Mouse (Mus musculus) hindbrain, postnatal 0 days (tissue): ENCODE measurements at regions not wholly inside any gene's neighbourhood (a gene's known extent, or its start where the extent isn't known, plus 50 kb on each side); places are given as distances from the start of the nearest gene placed in this dataset.
A peak's percentile ranks its signal among the peaks of the same experiment; 100 is the strongest.
"Not testable (repeated sequence)": the region's sequence is repeated elsewhere in the genome, so short reads cannot be mapped to it uniquely, and the experiment has no call there.

Source experiments
- ATAC-seq: fragments of 200-750 bp; cut with Nextera tagmentation; 2 replicates; pipeline ENCODE4 v1.8.0; 2017; ENCODE audit warnings: mild to moderate bottlenecking, moderate TSS enrichment, moderate library complexity
- DNase-seq: peaks from one replicate; pipeline ENCODE4 v3.0.0-alpha.2; 2015; ENCODE audit warnings: low spot score
- H3K27ac ChIP-seq: fragments of 300-500 bp; sonication (generic); 2 replicates; pipeline ENCODE4 v1.5.1; 2014; ENCODE audit warnings: mild to moderate bottlenecking
- H3K27me3 ChIP-seq: fragments of 300-500 bp; sonication (generic); 2 replicates; pipeline ENCODE4 v1.6.1; 2014; ENCODE audit warnings: low read length, mixed read lengths; ENCODE audit not compliant: insufficient read depth
- H3K36me3 ChIP-seq: fragments of 300-500 bp; sonication (generic); 2 replicates; pipeline ENCODE4 v1.6.1; 2014; ENCODE audit warnings: low read length, mixed read lengths; ENCODE audit not compliant: insufficient read depth
- H3K4me1 ChIP-seq: fragments of 300-500 bp; sonication (generic); 2 replicates; pipeline ENCODE4 v1.6.1; 2014; ENCODE audit warnings: antibody characterized with exemption, low read length, mixed read lengths; ENCODE audit not compliant: insufficient read depth
- H3K4me2 ChIP-seq: fragments of 300-500 bp; sonication (generic); 2 replicates; pipeline ENCODE4 v1.6.1; 2014; ENCODE audit warnings: low read depth, mild to moderate bottlenecking, low read length, moderate library complexity, mixed read lengths
- H3K4me3 ChIP-seq: fragments of 300-500 bp; sonication (generic); 2 replicates; pipeline ENCODE4 v1.5.1; 2014; ENCODE audit warnings: low read length
- H3K9ac ChIP-seq: fragments of 300-500 bp; sonication (generic); replicated peaks from 2 replicates; pipeline ENCODE4 v1.6.1; 2014; ENCODE audit warnings: mild to moderate bottlenecking, low read length, moderate library complexity, mixed read lengths
- H3K9me3 ChIP-seq: fragments of 300-500 bp; sonication (generic); 2 replicates; pipeline ENCODE4 v1.6.1; 2016; ENCODE audit warnings: low read length, mixed read lengths
- CTCF ChIP-seq: IDR thresholded peaks from 2 replicates; pipeline ENCODE4 v1.5.1; 2016; ENCODE audit warnings: antibody characterized with exemption, control low read depth, low read depth
- WGBS: fragments of 180-500 bp; shearing (Covaris S2); extraction: QIAGEN DNeasy Blood & Tissue Kit; methylation state at CpG from one replicate; pipeline ENCODE4 v1.1.7; 2014; 5-methylcytosine and 5-hydroxymethylcytosine counted together

DNA sequence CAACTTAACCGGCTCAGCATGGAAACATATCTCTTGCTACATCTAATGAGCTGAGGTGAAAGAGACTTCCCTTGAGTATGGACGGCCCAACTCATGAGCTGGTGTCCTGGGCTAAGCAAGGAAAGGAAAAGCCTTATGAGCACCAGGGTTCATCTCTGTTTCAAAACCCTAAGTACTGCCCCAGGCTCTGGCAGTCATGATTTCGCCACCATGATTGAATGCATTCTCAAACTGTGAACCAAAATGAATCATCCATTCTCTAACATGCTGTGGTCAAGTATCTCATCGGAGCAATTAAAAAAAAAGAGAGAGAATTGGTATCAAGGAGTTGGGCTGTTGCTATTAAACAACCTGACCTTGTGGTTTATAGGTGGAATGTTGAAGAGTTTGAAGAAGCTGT is 803.4 kb upstream of the Sox9 start:
- H3K27ac ChIP-seq, result no peak overlapping the region
- no peak overlapping the region for H3K4me2 ChIP-seq
- H3K36me3 ChIP-seq, result no peaks in the 10 kb centered on the region
- H3K27me3 ChIP-seq, result no peaks in the 10 kb centered on the region
- H3K9me3 ChIP-seq, result no peaks in the 10 kb centered on the region
- H3K9ac ChIP-seq, result no peak overlapping the region
- no peak for TF ChIP-seq CTCF
- DNase-seq, result no peak
- WGBS, result 87% methylated on average over 4 of the region's 4 CpGs
- H3K4me3 ChIP-seq, result no peak overlapping the region
- ATAC-seq, result no peak
- H3K4me1 ChIP-seq, result no peaks in the 10 kb centered on the region

DNA sequence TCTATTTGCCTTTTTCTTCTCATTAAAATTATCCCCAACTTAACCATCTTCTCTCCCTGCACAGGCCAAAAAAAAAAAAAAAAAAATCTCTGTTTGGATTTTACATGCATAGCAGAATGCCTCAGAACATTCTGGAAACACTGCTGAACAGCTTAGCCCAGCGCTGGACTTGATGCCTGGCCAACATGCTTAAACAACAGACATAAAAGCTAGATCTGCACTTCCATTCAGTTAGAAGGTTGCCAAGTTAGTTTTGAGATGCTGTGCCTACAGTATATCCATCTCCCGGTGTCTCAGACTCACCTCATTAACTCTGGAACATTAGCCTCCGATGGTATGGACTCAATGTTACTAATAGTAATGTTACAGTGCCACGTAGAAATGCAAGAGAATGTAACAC is 785.6 kb upstream of the Sox9 start:
- TF ChIP-seq CTCF, result no peak
- no peak overlapping the region for H3K4me2 ChIP-seq
- no peak for ATAC-seq
- no peaks in the 10 kb centered on the region for H3K27me3 ChIP-seq
- no peaks in the 10 kb centered on the region for H3K9me3 ChIP-seq
- no peak for DNase-seq
- WGBS, result 65% methylated on average over 4 of the region's 4 CpGs
- H3K4me3 ChIP-seq, result no peak overlapping the region
- H3K27ac ChIP-seq, result no peak overlapping the region
- no peaks in the 10 kb centered on the region; the same call in 1 of the 2 replicates for H3K4me1 ChIP-seq
- no peaks in the 10 kb centered on the region for H3K36me3 ChIP-seq
- no peak overlapping the region for H3K9ac ChIP-seq

DNA sequence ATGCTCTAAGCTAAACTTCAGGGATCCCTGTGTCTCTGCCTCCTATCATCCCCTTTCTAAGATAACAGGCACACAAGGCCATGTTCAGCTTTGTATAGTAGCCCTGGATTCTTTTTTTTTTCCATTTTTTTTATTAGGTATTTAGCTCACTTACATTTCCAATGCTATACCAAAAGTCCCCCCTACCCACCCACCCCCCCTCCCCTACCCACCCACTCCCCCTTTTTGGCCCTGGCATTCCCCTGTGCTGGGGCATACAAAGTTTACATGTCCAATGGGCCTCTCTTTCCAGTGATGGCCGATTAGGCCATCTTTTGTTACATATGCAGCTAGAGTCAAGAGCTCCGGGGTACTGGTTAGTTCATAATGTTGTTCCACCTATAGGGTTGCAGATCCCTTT is 771.2 kb upstream of the Sox9 start:
- not testable (repeated sequence) for H3K27me3 ChIP-seq, H3K36me3 ChIP-seq, H3K9me3 ChIP-seq, H3K9ac ChIP-seq, DNase-seq, H3K4me3 ChIP-seq, H3K27ac ChIP-seq, H3K4me1 ChIP-seq, H3K4me2 ChIP-seq
- peak; percentile 80 for ATAC-seq
- WGBS, result no CpG with 5 or more reads among the region's 2 CpGs

DNA sequence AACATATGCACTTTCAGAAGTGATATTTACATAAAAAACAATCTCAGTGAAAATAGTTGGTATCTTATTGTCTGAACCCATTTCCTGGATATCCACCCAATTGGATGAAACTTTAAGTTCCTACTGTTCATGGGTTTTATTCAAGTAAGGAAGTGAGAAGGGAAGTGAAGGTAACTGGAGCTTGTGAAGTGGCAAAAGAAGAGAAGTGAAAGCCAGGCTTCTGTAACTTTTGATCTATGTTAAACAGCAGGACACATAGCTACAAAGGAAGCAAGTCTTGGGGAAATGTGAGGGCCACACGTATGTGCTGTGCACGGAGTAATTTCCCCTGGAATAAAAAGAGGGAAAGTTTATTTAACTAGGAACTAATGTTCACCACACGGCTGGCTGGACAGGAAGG is 764.1 kb upstream of the Sox9 start:
- Histone ChIP-seq H3K36me3 (no peaks in the 10 kb centered on the region), H3K4me1 (no peaks in the 10 kb centered on the region), H3K4me3 (no peak overlapping the region), H3K27ac (no peak overlapping the region), H3K9me3 (no peaks in the 10 kb centered on the region), H3K9ac (no peak overlapping the region), H3K27me3 (no peaks in the 10 kb centered on the region), H3K4me2 (no peak overlapping the region)
- ATAC-seq (no peak), DNase-seq (no peak)
- 88% methylated on average over 3 of the region's 3 CpGs for WGBS
- no peak for TF ChIP-seq CTCF

DNA sequence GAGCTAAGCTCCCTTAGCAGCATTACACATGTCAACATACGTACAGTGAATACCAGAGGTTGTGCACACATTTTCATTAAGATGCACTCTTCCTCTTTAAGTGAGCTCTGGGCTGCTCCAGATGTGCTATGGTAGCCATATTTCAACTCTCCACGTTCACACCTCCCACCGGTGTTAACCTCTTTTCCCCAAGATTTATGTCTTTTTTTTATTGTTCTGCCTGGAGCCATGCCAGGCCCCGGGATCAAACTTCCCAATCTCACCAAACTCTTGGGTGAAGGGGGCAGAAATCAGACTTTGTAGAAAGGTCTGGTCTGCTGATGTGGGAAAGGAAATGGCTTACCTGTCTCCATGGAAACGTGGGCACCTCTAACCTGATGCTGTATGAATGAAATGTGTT is 754.0 kb upstream of the Sox9 start:
- no peak for TF ChIP-seq CTCF
- WGBS, result 78% methylated on average over 5 of the region's 5 CpGs
- DNase-seq (no peak), ATAC-seq (no peak)
- H3K4me3 ChIP-seq, result no peak overlapping the region
- no peak overlapping the region for H3K9ac ChIP-seq
- H3K9me3 ChIP-seq, result no peaks in the 10 kb centered on the region; the same call in 1 of the 2 replicates
- H3K27ac ChIP-seq, result no peak overlapping the region
- H3K27me3 ChIP-seq, result no peaks in the 10 kb centered on the region
- H3K4me2 ChIP-seq, result no peak overlapping the region
- no peaks in the 10 kb centered on the region for H3K4me1 ChIP-seq
- no peaks in the 10 kb centered on the region for H3K36me3 ChIP-seq

DNA sequence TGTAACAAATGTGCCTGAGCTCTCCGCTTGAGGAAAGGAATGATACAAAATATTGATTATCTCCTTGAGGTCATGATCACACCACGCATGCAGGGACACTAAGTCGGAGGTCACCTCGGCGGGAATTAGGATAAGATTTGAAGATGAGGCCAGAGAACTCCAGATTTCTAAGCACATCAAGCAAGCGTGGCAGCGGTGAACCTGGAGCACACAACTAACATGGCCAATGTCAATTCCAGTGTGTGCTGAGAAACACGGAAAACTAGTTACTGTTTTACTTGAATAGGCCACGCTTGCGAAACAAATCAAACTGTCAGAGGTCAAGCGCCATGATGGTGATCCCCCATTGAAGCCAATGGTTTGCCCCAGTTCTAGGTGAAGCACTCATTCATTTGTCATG is 743.3 kb upstream of the Sox9 start:
- H3K9me3 ChIP-seq, result no peaks in the 10 kb centered on the region
- no peak overlapping the region for H3K4me3 ChIP-seq
- no peak overlapping the region for H3K27ac ChIP-seq
- no peak for TF ChIP-seq CTCF
- DNase-seq, result no peak
- WGBS, result 95% methylated on average over 11 of the region's 11 CpGs
- no peaks in the 10 kb centered on the region for H3K36me3 ChIP-seq
- no peaks in the 10 kb centered on the region for H3K27me3 ChIP-seq
- no peak overlapping the region for H3K4me2 ChIP-seq
- no peak overlapping the region for H3K9ac ChIP-seq
- no peaks in the 10 kb centered on the region for H3K4me1 ChIP-seq
- ATAC-seq, result no peak

DNA sequence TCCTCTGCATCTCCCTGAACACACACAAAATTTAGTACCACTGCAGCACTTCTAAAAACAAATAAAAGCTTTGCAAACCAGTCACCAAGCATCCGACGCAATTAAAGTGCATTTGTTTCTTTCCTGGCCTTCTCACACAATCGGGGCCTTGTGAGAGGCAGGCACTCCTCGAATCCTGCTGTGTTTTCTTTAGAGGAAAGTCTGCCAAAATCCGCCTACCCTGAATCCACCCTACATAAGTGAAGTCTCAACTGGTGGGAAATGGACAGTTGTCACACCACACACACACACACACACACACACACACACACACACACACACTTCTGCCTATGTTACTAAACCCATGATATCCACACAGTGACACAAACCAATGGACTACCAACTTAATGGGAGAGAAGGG is 737.6 kb upstream of the Sox9 start:
- 26% methylated on average over 5 of the region's 5 CpGs for WGBS
- no peak for TF ChIP-seq CTCF
- Histone ChIP-seq H3K27me3 (no peaks in the 10 kb centered on the region), H3K4me2 (no peak overlapping the region), H3K4me3 (no peak overlapping the region), H3K36me3 (no peaks in the 10 kb centered on the region), H3K4me1 (no peaks in the 10 kb centered on the region), H3K9me3 (no peaks in the 10 kb centered on the region), H3K27ac (no peak overlapping the region), H3K9ac (no peak overlapping the region)
- DNase-seq (no peak), ATAC-seq (no peak)
